Comparison of ENCODE assay signal across 27 mouse cellular contexts in the genomic region with DNA sequence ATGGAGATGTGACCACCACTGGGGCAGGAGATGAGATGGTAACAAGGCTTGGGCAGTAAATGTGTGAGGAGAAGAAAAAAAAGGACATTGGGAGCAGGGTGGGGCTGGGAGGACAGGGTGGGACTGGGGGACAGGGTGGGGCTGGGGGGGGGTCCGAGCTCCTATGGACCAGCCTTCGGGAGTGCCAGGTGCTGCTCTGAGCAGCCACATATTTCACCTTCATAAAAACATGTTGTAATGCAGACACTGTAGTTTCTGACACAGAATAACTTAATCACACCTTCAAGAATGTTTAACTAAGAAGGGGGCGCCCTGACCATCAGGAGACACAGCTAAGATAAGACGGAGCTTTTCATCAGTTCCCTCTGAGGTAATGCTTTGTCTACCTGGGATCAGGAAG. TPM values are rescaled to one million over a fixed set of nuclear protein-coding genes. Genes with fewer than 3 reads are reported as not detected.
DNase-seq lines count a peak whose midpoint lies in the region; ATAC-seq lines count a peak whose summit lies in the region.
"Had no signal": no experiment of that assay in that cellular context is flagged by ENCODE, and none has a peak within 500 bp of the region (broad histone marks: within the 10 kb centered on the region; RNA-seq: fewer than 3 reads in every experiment).

No protein-coding gene starts in this region.

- 0 out of 2 replicates have a peak overlapping the region, but pooled peaks have one; percentile 23 for H3K27ac ChIP-seq in hindbrain, embryonic 10.5 days
- no peak overlapping the region for H3K27ac ChIP-seq in hindbrain, embryonic 12.5 days
- H3K27ac ChIP-seq in intestine, embryonic 14.5 days (ENCODE audit: low read depth) = peak overlapping the region; percentile 48
- peak overlapping the region; percentile 51 for H3K27ac ChIP-seq in intestine, embryonic 16.5 days (ENCODE audit: low read length)
- H3K27ac ChIP-seq: embryonic facial prominence, embryonic 12.5 days; forebrain, embryonic 13.5 days had no signal

- no peak overlapping the region for H3K9ac ChIP-seq in hindbrain, embryonic 12.5 days
- H3K9ac ChIP-seq in intestine, embryonic 14.5 days (ENCODE audit: low read length) = no peak overlapping the region
- H3K9ac ChIP-seq in intestine, embryonic 16.5 days (ENCODE audit: low read depth, low read length) = no peak overlapping the region
- H3K9ac ChIP-seq: embryonic facial prominence, embryonic 12.5 days; forebrain, embryonic 13.5 days had no signal

- no peak overlapping the region for H3K4me3 ChIP-seq in hindbrain, embryonic 10.5 days
- H3K4me3 ChIP-seq in hindbrain, embryonic 12.5 days = no peak overlapping the region
- no peak overlapping the region for H3K4me3 ChIP-seq in intestine, embryonic 14.5 days (ENCODE audit: low read depth, low read length)
- H3K4me3 ChIP-seq in intestine, embryonic 16.5 days (ENCODE audit: low read length) = no peak overlapping the region
- H3K4me3 ChIP-seq: embryonic facial prominence, embryonic 10.5 days; embryonic facial prominence, embryonic 12.5 days; forebrain, embryonic 13.5 days had no signal

- WGBS in hindbrain, embryonic 10.5 days = 80% methylated on average over 4 of the region's 4 CpGs
- 93% methylated on average over 4 of the region's 4 CpGs for WGBS in hindbrain, embryonic 12.5 days
- WGBS in intestine, embryonic 14.5 days = 61% methylated on average over 4 of the region's 4 CpGs
- WGBS in intestine, embryonic 16.5 days = 55% methylated on average over 4 of the region's 4 CpGs

- H3K4me1 ChIP-seq in hindbrain, embryonic 10.5 days (replicated peaks) = peaks cover 47% of the 10 kb centered on the region
- H3K4me1 ChIP-seq in hindbrain, embryonic 12.5 days = peaks cover 20% of the 10 kb centered on the region
- H3K4me1 ChIP-seq in intestine, embryonic 14.5 days (replicated peaks; ENCODE audit: control insufficient read depth, insufficient read depth, low read length) = peaks cover 9% of the 10 kb centered on the region; the same call in 1 of the 2 replicates
- peaks cover 18% of the 10 kb centered on the region for H3K4me1 ChIP-seq in intestine, embryonic 16.5 days (ENCODE audit: control insufficient read depth, insufficient read depth, low read length)

- H3K36me3 ChIP-seq in hindbrain, embryonic 10.5 days = no peaks in the 10 kb centered on the region
- H3K36me3 ChIP-seq in hindbrain, embryonic 12.5 days = no peaks in the 10 kb centered on the region
- no peaks in the 10 kb centered on the region for H3K36me3 ChIP-seq in intestine, embryonic 14.5 days (ENCODE audit: control insufficient read depth, insufficient read depth, low read length)
- H3K36me3 ChIP-seq in intestine, embryonic 16.5 days (ENCODE audit: control insufficient read depth, insufficient read depth, low read length) = no peaks in the 10 kb centered on the region
- H3K36me3 ChIP-seq: embryonic facial prominence, embryonic 10.5 days; embryonic facial prominence, embryonic 12.5 days; G1E had no signal

- H3K4me2 ChIP-seq in hindbrain, embryonic 12.5 days (replicated peaks) = no peak overlapping the region
- H3K4me2 ChIP-seq in intestine, embryonic 14.5 days (ENCODE audit: low read length) = no peak overlapping the region
- H3K4me2 ChIP-seq in intestine, embryonic 16.5 days (ENCODE audit: low read depth, low read length) = peak overlapping the region; percentile 27; the same call in 1 of the 2 replicates
- H3K4me2 ChIP-seq: embryonic facial prominence, embryonic 12.5 days; forebrain, embryonic 13.5 days had no signal

- H3K9me3 ChIP-seq in hindbrain, embryonic 10.5 days = no peaks in the 10 kb centered on the region
- no peaks in the 10 kb centered on the region for H3K9me3 ChIP-seq in hindbrain, embryonic 12.5 days (replicated peaks)
- no peaks in the 10 kb centered on the region for H3K9me3 ChIP-seq in intestine, embryonic 14.5 days (ENCODE audit: control insufficient read depth, low read length)
- H3K9me3 ChIP-seq in intestine, embryonic 16.5 days (ENCODE audit: control insufficient read depth, low read length) = no peaks in the 10 kb centered on the region
- H3K9me3 ChIP-seq: embryonic facial prominence, embryonic 10.5 days; embryonic facial prominence, embryonic 12.5 days; forebrain, embryonic 13.5 days; G1E had no signal

- peak; percentile 81 for DNase-seq in heart, adult 11 months
- DNase-seq in heart, postnatal 25 days (ENCODE audit: low spot score) = no peak
- DNase-seq in hindbrain, embryonic 10.5 days (ENCODE audit: low spot score) = no peak
- no peak for DNase-seq in intestine, embryonic 14.5 days (ENCODE audit: low spot score)
- DNase-seq in thymus, adult 18-20 months = no peak
- no peak for DNase-seq in spleen, adult 12 weeks (ENCODE audit: low spot score)
- DNase-seq: adrenal gland, adult 8-10 months; adrenal gland, postnatal 14 days; adrenal gland, postnatal 36 days; B cell, adult 2 months; cerebellum, adult 11-12 months; cerebellum, adult 2 months; cerebellum, adult 9-10 months; cerebellum, postnatal 10 days; cerebellum, postnatal 25 days had no signal

- H3K27me3 ChIP-seq in hindbrain, embryonic 10.5 days (ENCODE audit: insufficient read depth, poor library complexity, severe bottlenecking) = peaks cover 13% of the 10 kb centered on the region; the same call in 1 of the 2 replicates
- H3K27me3 ChIP-seq in hindbrain, embryonic 12.5 days = no peaks in the 10 kb centered on the region
- H3K27me3 ChIP-seq in intestine, embryonic 14.5 days (replicated peaks; ENCODE audit: control insufficient read depth, insufficient read depth, low read length) = no peaks in the 10 kb centered on the region
- H3K27me3 ChIP-seq in intestine, embryonic 16.5 days (replicated peaks; ENCODE audit: control insufficient read depth, insufficient read depth, low read length) = no peaks in the 10 kb centered on the region
- H3K27me3 ChIP-seq: CH12.LX; embryonic facial prominence, embryonic 12.5 days; forebrain, embryonic 13.5 days; Patski had no signal

- intact Hi-C loops in heart, postnatal 25 days (cut with DNase I) = no loop called here

- ATAC-seq in hindbrain, embryonic 12.5 days (ENCODE audit: low FRiP score) = no peak
- ATAC-seq in intestine, embryonic 14.5 days (replicated peaks; ENCODE audit: low FRiP score, low TSS enrichment, low read depth) = peak; percentile 71
- ATAC-seq in intestine, embryonic 16.5 days = peak; percentile 91
- ATAC-seq: activated CD4-positive, CD25-positive, alpha-beta regulatory T cell, adult 4 months; CD4-positive, CD25-positive, alpha-beta regulatory T cell, adult 4 months; forebrain, embryonic 13.5 days; Patski had no signal

RNA-seq across cellular contexts. Expression of gene March10, which starts 4.0 kb away (rescaled TPM):
- not detected for total RNA-seq in heart, postnatal 25 days (2021)
- polyA plus RNA-seq in hindbrain, embryonic 10.5 days (2016; fragmentation: Nextera tagmentation; extraction: Ambion mirVana) = 0.39 and 0.41 TPM in 2 replicates
- polyA plus RNA-seq in hindbrain, embryonic 12.5 days (2016; fragmentation: Nextera tagmentation; extraction: Ambion mirVana) = 0.31 and 0.99 TPM in 2 replicates
- polyA plus RNA-seq in intestine, embryonic 14.5 days (2014; fragmentation: Nextera tagmentation; extraction: Ambion mirVana) = not detected in 2 replicates
- 0.04 and 0.13 TPM in 2 replicates for polyA plus RNA-seq in intestine, embryonic 16.5 days (2015; fragmentation: Nextera tagmentation; extraction: Ambion mirVana)
- total RNA-seq: adrenal gland, adult 18-20 months; adrenal gland, adult 8-10 months; adrenal gland, postnatal 14 days; adrenal gland, postnatal 36 days; CH12.LX had no signal
- polyA plus RNA-seq: activated CD4-positive, CD25-positive, alpha-beta regulatory T cell, adult 4 months; CD4-positive, CD25-positive, alpha-beta regulatory T cell, adult 4 months; forebrain, embryonic 11.5 days; forebrain, embryonic 13.5 days; G1E had no signal
